In the genomic region with DNA sequence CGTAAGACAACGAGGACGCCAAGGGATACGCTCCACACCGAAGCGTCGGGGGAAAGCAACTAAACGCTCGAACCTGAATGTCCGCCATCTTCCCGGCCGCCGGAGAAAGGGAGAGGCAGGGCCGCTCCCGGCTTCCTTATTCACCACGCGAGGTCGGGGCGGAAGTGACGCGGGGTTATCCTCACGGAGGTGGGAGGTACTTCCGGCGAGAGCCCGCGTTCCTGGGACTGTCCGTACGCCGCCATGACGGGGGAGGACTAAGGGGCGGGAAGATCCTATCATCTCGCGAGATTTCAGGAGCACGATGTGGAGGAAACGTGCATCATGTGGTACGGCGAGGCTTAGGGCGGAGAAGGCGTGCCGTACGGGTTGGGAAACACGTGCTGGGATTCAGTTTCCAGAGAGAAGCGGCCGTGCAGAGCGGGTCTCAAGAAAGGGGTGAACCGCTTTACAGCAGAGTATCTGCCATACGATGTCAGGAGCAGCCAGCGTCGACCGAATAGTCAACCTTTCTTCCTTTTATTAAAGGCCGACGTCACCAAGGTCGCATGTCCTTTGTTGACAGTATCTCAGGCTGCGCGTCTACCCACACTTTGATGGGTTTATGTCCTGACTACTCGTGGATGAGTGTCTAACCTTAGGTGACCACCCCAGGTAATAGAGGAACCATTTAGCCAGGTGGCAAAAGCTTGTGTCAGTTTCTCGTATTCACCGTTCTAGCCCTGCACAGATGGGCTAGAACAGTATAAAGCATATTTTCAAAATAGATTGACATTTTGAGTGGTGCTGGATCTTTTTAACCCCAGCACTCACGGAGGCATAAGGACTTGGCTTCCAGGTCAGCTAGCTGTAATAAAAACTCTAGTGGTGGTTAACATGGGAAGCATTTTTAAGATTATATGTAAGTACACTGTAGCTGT, we compare ENCODE assay signal across 8 mouse cellular contexts. TPM values are rescaled to one million over a fixed set of nuclear protein-coding genes. Genes with fewer than 3 reads are reported as not detected.
DNase-seq lines count a peak whose midpoint lies in the region; ATAC-seq and TF ChIP-seq lines count a peak whose summit lies in the region.

A gene (minus strand): TSS at position 216 of the 920 bp plus-strand sequence.

- under 1% methylated on average over 59 of the region's 59 CpGs for WGBS in forebrain, embryonic 10.5 days
- WGBS in heart, embryonic 15.5 days = under 1% methylated on average over 59 of the region's 59 CpGs
- WGBS in liver, embryonic 14.5 days (ENCODE audit: insufficient replicate concordance) = under 1% methylated on average over 59 of the region's 59 CpGs
- WGBS in neural tube, embryonic 11.5 days = under 1% methylated on average over 59 of the region's 59 CpGs
- WGBS in stomach, postnatal 0 days = under 1% methylated on average over 59 of the region's 59 CpGs

- H3K27me3 ChIP-seq in forebrain, embryonic 10.5 days (ENCODE audit: poor library complexity, severe bottlenecking) = no peaks in the 10 kb centered on the region
- H3K27me3 ChIP-seq in heart, embryonic 15.5 days = no peaks in the 10 kb centered on the region
- no peaks in the 10 kb centered on the region for H3K27me3 ChIP-seq in liver, embryonic 14.5 days (ENCODE audit: control insufficient read depth, insufficient read depth, low read length)
- no peaks in the 10 kb centered on the region for H3K27me3 ChIP-seq in neural tube, embryonic 11.5 days (ENCODE audit: control insufficient read depth, insufficient read depth, low read length)
- H3K27me3 ChIP-seq in stomach, postnatal 0 days (ENCODE audit: control insufficient read depth, insufficient read depth, low read length) = no peaks in the 10 kb centered on the region

- H3K4me1 ChIP-seq in forebrain, embryonic 10.5 days = peaks cover 62% of the 10 kb centered on the region
- peaks cover 53% of the 10 kb centered on the region for H3K4me1 ChIP-seq in heart, embryonic 15.5 days (replicated peaks)
- H3K4me1 ChIP-seq in liver, embryonic 14.5 days (replicated peaks; ENCODE audit: control insufficient read depth in 2 of 2, insufficient read depth in 2 of 2, low read length in 1 of 2) = peaks cover 16 to 29% of the 10 kb centered on the region in 2 experiments
- H3K4me1 ChIP-seq in neural tube, embryonic 11.5 days (ENCODE audit: control insufficient read depth, insufficient read depth, low read length) = peaks cover 27% of the 10 kb centered on the region
- 0 out of 2 replicates have a peak, but pooled peaks cover 5% of the 10 kb centered on the region for H3K4me1 ChIP-seq in stomach, postnatal 0 days (replicated peaks; ENCODE audit: control insufficient read depth, insufficient read depth)

- H3K9me3 ChIP-seq in forebrain, embryonic 10.5 days = no peaks in the 10 kb centered on the region
- H3K9me3 ChIP-seq in heart, embryonic 15.5 days (replicated peaks) = no peaks in the 10 kb centered on the region
- H3K9me3 ChIP-seq in liver, embryonic 14.5 days (ENCODE audit: control insufficient read depth, low read length) = no peaks in the 10 kb centered on the region
- no peaks in the 10 kb centered on the region for H3K9me3 ChIP-seq in neural tube, embryonic 11.5 days (ENCODE audit: control insufficient read depth, low read length)
- no peaks in the 10 kb centered on the region for H3K9me3 ChIP-seq in stomach, postnatal 0 days (ENCODE audit: control insufficient read depth, low read length)

- peak; percentile 56 for TF ChIP-seq EP300 in liver, embryonic 14.5 days (IDR thresholded peaks at IDR 0.05; ENCODE audit: low read depth)
- peak; percentile 90 for TF ChIP-seq EP300 in stomach, postnatal 0 days (optimal IDR thresholded peaks at IDR 0.05)

- ATAC-seq in heart, embryonic 15.5 days (replicated peaks; ENCODE audit: insufficient number of reproducible peaks, insufficient read depth, low FRiP score, low read depth) = peak; percentile 81
- ATAC-seq in liver, embryonic 14.5 days (ENCODE audit: insufficient read depth) = peak; percentile 77
- ATAC-seq in neural tube, embryonic 11.5 days (ENCODE audit: insufficient read depth, low FRiP score, low TSS enrichment) = peak; percentile 76
- peak; percentile 88 for ATAC-seq in stomach, postnatal 0 days (ENCODE audit: low FRiP score, low TSS enrichment)

- H3K4me2 ChIP-seq in heart, embryonic 15.5 days = peak within 1 kb of the TSS; percentile 75
- H3K4me2 ChIP-seq in liver, embryonic 14.5 days (ENCODE audit: low read depth) = peak within 1 kb of the TSS; percentile 83
- peak within 1 kb of the TSS; percentile 91 for H3K4me2 ChIP-seq in neural tube, embryonic 11.5 days (ENCODE audit: low read depth)
- H3K4me2 ChIP-seq in stomach, postnatal 0 days (replicated peaks; ENCODE audit: low read depth) = peak within 1 kb of the TSS; percentile 81

- peak within 1 kb of the TSS; percentile 98 for H3K4me3 ChIP-seq in forebrain, embryonic 10.5 days
- H3K4me3 ChIP-seq in heart, embryonic 15.5 days = peak within 1 kb of the TSS; percentile 85
- H3K4me3 ChIP-seq in liver, embryonic 14.5 days (ENCODE audit: insufficient read depth in 1 of 2, low read depth in 2 of 2, low read length in 2 of 2) = peak within 1 kb of the TSS; percentile 86 to 91
- H3K4me3 ChIP-seq in neural tube, embryonic 11.5 days (ENCODE audit: low read depth, low read length) = peak within 1 kb of the TSS; percentile 97
- H3K4me3 ChIP-seq in stomach, postnatal 0 days (ENCODE audit: low read depth, low read length) = peak within 1 kb of the TSS; percentile 94

- H3K27ac ChIP-seq in forebrain, embryonic 10.5 days = peak within 1 kb of the TSS; percentile 98
- H3K27ac ChIP-seq in heart, embryonic 15.5 days = peak within 1 kb of the TSS; percentile 90
- H3K27ac ChIP-seq in liver, embryonic 14.5 days = peak within 1 kb of the TSS; percentile 74
- peak within 1 kb of the TSS; percentile 85 for H3K27ac ChIP-seq in neural tube, embryonic 11.5 days (ENCODE audit: low read depth, low read length)
- peak within 1 kb of the TSS; percentile 93 for H3K27ac ChIP-seq in stomach, postnatal 0 days (replicated peaks)

- peak within 1 kb of the TSS; percentile 94 for H3K9ac ChIP-seq in heart, embryonic 15.5 days
- H3K9ac ChIP-seq in liver, embryonic 14.5 days (replicated peaks) = peak within 1 kb of the TSS; percentile 94
- H3K9ac ChIP-seq in neural tube, embryonic 11.5 days (ENCODE audit: low read length) = peak within 1 kb of the TSS; percentile 95
- H3K9ac ChIP-seq in stomach, postnatal 0 days (ENCODE audit: low read length) = peak within 1 kb of the TSS; percentile 94

- no peak; the same call in 1 of the 2 replicates for TF ChIP-seq CTCF in liver, embryonic 14.5 days (IDR thresholded peaks at IDR 0.05; ENCODE audit: low read depth)
- TF ChIP-seq CTCF in stomach, postnatal 0 days (IDR thresholded peaks at IDR 0.05; ENCODE audit: low read depth) = no peak

- H3K36me3 ChIP-seq in forebrain, embryonic 10.5 days (replicated peaks) = peaks cover 71% of the 10 kb centered on the region
- H3K36me3 ChIP-seq in heart, embryonic 15.5 days = peaks cover 68% of the 10 kb centered on the region
- peaks cover 53% of the 10 kb centered on the region for H3K36me3 ChIP-seq in liver, embryonic 14.5 days (replicated peaks; ENCODE audit: control insufficient read depth, insufficient read depth, low read depth)
- H3K36me3 ChIP-seq in neural tube, embryonic 11.5 days (ENCODE audit: control insufficient read depth, insufficient read depth, low read length) = peaks cover 44% of the 10 kb centered on the region
- peaks cover 29% of the 10 kb centered on the region for H3K36me3 ChIP-seq in stomach, postnatal 0 days (ENCODE audit: control insufficient read depth, insufficient read depth, low read length)

- DNase-seq in CD8-positive naive resting alpha-beta T cell, adult 2 months (ENCODE audit: low read depth in 2 of 2, low spot score in 2 of 2) = peak; percentile 97 to 98
- DNase-seq in c-Kit-positive CD71-negative TER-119-negative erythroid progenitor cells, embryonic 14.5 days (ENCODE audit: low read depth) = peak; percentile 100
- DNase-seq in forebrain, embryonic 10.5 days (ENCODE audit: extremely low spot score, low spot score) = peak; percentile 100
- DNase-seq in kidney, postnatal 25 days = peak; percentile 99 to 100
- DNase-seq in liver, embryonic 14.5 days (ENCODE audit: low read depth in 3 of 3, low spot score in 3 of 3) = peak; percentile 100
- peak; percentile 100 for DNase-seq in neural tube, embryonic 11.5 days (ENCODE audit: low spot score)
- DNase-seq in stomach, postnatal 0 days (ENCODE audit: low spot score) = peak; percentile 99

RNA-seq across cellular contexts. Expression of the gene that starts here (rescaled TPM):
- 1,843 and 1,853 TPM in 2 replicates for polyA plus RNA-seq in forebrain, embryonic 10.5 days (2016; fragmentation: Nextera tagmentation; extraction: Ambion mirVana)
- 794 and 808 TPM in 2 replicates for polyA plus RNA-seq in heart, embryonic 15.5 days (2015; fragmentation: Nextera tagmentation; extraction: Ambion mirVana)
- 309 and 366 TPM in 2 replicates for polyA plus RNA-seq in liver, embryonic 14.5 days (2012; rRNA removed)
- polyA plus RNA-seq in liver, embryonic 14.5 days (2014; fragmentation: Nextera tagmentation; extraction: Ambion mirVana) = 989 and 1,016 TPM in 2 replicates
- polyA plus RNA-seq in neural tube, embryonic 11.5 days (2014; fragmentation: Nextera tagmentation; extraction: Ambion mirVana) = 1,454 and 1,462 TPM in 2 replicates
- polyA plus RNA-seq in stomach, postnatal 0 days (2015; fragmentation: Nextera tagmentation; extraction: Ambion mirVana) = 1,142 and 1,191 TPM in 2 replicates

Comparison
In these comparisons a context has a peak if more than half of its experiments do, and no peak if none do; other contexts are left out.
1. Peak in every context shown above with its lines: DNase-seq, ATAC-seq, H3K4me3 ChIP-seq and H3K27ac ChIP-seq.